Mouse (Mus musculus) ES-Bruce4 (cell line): ENCODE results near the gene Rhbdd1.

ENCODE experiments used
- CTCF ChIP-seq: IDR thresholded peaks from one replicate; pipeline ENCODE4 v1.8.1; 2011; ENCODE audit warnings: low read depth, low read length
- EP300 ChIP-seq: IDR thresholded peaks from 2 replicates; pipeline ENCODE4 v1.6.1; 2011; ENCODE audit warnings: low read depth, low read length; ENCODE audit not compliant: insufficient read depth
- POLR2A ChIP-seq: IDR thresholded peaks from one replicate; pipeline ENCODE4 v1.8.1; 2011; ENCODE audit warnings: low read length; ENCODE audit not compliant: insufficient read depth

GRCm38 (mm10) chr1:82407786-82408185 lies 91.5 kb downstream of the Rhbdd1 start:
- TF ChIP-seq EP300: no peak
- no peak for TF ChIP-seq POLR2A
- no peak for TF ChIP-seq CTCF
